Mouse (Mus musculus) CD4-positive, CD25-positive, alpha-beta regulatory T cell, adult 2 months (primary cell): ENCODE data around the gene Rad51b.
A peak's percentile ranks its signal among the peaks of the same experiment; 100 is the strongest.

Experiments used
- DNase-seq: peaks from one replicate; pipeline ENCODE4 v3.0.0-alpha.2; 2012; ENCODE audit warnings: low read depth, low spot score

The Rad51b gene

DNA sequence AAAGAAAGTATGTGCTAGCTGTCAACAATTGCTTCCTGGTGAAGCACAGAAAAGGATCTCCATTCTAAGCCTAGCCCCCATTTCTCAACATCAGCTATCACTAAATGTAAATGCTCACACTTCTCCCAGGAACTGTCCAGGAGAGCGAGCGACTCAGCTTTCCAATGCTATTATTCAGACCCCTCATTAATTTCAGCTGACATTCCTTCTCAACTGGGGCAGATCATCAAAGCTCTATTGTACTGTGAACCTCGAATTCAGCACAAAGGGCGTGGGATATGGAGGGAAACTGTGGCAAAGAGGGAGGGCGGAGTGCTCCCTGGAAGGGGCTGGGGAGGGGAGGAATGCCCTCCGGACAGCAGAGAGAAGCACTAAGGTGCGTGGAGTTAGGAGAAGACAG, 528.8 kb downstream of the Rad51b start:
- no peak for DNase-seq

DNA sequence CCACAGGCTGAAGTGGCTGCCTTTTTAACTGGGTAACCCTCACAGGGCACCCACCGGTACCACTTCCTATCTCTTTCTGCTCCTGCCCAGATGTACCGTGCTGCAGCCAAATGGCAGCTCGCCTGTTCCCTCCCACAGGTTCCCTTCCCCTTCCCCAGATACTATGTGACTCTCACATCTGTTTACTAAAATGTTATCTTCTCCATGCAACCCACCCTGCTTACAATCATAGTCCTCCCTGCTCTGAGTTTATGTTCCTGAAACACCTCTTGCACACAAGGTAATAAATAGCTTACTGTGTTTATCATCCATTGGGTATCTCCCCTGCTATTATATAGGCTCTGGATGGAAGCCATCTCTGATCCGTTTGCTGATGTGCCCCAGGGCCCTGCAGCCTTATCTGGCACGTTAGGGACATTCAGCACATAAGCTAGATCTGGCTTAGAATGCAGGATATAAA, 530.2 kb downstream of the Rad51b start:
- no peak for DNase-seq

DNA sequence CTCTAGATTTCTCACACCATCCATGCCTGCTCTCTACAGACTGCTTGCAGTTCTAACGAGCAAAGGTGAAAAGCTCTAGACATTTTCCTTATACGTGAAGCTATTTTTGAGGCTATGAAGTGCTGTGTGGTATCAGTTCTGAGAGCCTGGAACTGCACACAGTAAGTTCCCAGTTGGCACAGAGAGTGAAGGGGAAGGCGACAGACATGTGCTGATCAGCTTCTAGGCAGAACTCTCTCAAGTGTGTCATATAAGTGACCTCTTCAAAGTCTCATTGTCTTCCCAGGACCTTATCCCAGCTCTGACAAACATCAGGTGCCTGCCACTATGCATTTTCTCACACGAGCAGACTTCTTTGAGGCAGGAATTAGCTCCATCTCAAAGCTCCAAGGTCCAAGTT, 530.7 kb downstream of the Rad51b start:
- no peak for DNase-seq

DNA sequence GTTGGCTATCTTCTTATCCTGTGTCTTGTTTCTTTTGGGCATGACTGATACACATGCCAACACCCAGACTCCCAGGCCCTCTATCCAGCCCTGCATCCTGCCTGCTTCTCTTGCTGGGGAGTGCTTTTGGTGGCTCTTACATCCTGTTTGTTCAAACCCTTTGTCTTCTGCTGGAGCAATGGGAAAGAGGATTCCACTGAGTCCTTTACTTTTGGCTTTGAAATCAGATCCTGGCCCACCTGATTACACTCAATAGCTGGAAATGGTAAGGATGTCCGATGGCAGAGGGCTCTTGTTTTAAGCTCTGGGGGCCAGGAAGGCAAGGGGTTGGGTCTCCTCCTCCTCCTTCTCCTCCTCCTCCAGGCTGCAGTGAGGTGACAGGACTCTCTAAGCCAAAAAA, 533.6 kb downstream of the Rad51b start:
- DNase-seq, result no peak

DNA sequence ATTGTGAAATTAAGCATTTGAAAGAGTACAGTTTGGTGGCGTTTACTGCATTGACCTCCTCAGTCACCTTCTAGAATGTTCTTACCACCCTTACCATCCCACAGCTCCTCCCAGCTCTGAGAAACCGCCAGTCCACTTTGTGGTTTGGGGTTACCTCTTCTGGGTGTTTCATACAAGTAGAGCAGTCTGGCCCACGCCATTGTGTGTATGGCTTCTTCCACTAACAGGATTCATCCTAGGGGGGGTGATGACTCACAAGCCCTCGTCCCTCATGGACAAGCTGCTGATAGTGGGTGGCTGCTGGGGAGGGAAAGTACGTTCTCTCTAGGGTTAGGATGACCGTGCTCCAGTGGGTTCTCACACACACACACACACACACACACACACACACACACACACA, 535.5 kb downstream of the Rad51b start:
- DNase-seq, result no peak

DNA sequence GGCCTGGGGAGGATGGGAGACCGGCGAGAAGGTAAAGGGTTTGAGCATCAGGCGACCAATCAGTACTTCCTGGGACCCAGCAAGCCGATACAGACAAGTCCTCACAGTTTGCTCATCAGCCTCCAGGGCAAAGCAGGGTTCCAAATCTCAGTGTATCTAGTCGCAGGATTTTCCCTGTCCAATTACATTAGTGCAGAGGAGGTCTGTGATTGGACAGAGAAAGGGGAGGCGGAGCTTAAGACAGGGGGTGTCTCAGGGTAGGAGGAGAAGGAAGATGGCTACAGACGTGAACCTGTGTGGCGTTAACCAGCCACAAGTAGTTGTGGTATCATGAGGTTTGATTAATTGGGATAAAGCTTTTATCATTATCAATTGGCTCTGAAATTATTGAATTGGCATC, 538.4 kb downstream of the Rad51b start:
- DNase-seq, result no peak

DNA sequence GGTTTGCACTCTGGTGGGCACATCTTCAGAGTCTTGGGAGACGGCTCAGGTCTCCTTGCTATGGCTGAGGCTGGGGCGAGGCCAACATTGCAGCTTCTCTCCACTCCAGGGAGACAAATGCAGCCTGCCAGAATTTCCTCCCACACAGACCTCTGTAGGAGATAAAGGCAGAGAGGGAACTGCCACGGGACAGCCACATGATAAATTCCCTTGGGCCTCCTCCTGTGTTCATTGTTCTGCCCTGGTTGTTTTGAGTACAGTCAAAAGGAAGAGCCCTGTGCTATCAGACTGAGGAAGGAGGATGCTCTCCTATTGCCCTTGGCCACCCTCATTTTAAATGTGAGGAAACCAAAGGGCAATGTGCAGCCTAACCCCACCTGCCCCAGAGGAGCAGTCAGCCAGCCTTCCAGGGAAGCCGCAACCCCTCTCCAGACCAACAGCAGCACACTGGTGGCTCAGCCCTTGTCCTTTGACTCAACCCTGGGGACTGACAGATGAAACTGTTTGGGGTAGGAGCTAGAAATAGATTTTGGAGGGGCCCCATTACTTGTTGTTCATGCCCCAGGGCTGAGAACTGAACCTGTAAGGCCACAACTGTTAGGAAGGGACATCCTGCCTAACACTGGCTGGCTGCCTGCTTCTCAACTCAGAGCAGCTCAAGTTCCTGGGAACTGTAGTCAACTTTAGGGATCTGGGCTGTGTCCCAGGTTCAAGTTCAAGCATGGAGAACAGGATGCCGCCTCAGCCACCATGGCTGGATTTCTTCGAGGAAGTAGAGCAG, 541.3 kb downstream of the Rad51b start:
- no peak for DNase-seq

DNA sequence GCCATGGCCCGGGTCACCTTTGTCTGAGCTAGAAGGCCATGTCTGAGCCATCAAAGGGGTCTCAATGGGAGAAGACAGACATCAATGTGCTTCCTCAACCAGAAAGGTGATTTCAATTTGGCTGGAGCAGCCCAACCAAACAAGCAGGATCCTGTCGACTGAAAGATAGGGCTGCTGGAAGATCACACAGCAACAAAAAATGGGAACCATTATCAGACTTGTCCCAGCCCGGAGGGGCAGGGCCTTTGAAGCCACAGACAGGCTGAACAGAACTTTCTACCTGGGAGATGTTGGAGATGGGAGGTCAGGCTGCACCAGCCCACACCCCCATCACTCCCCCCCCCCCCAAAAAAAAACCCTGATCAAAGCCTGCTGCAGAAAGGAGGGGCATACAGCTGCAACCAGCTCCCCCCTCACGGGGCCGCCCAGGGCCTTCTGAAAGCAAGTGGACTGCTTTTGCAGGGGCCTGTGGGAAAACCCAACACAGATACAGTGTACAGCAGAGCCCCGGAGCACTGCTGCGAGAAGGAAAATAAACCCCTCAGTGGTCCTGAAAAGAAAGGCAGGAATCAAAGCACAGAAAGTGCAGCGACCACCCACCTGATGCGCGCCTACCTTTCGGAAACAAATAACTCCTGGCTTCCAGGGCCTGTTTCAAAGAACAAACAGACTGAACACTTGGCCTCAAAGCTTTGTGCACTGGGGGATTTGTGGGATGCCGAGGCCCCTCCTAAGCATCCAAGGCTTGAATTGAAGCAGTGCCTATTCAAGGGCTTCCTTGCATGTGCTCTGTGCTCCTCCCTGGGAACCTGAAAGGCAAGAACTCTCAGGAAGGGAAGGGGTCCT, 542.2 kb downstream of the Rad51b start:
- no peak for DNase-seq

DNA sequence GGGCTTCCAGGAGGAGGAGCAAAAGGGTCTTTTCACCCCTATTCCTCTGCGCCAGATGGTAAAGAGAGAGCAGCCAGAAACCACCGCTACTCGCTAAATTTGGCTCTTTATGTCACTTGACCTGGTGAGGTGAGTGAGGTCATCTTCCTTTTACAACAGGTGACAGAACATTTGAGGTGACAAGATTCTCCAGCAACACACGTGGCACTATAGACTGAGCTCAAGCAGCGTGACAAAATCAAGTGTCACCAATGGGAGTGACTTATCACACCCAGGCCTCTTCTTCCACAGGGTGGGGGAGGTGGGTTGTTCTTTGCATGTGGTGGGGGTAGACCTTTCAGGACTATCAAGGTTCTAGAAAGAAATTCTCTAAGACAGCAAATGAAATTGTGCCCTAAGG, 543.4 kb downstream of the Rad51b start:
- peak; percentile 17 for DNase-seq

DNA sequence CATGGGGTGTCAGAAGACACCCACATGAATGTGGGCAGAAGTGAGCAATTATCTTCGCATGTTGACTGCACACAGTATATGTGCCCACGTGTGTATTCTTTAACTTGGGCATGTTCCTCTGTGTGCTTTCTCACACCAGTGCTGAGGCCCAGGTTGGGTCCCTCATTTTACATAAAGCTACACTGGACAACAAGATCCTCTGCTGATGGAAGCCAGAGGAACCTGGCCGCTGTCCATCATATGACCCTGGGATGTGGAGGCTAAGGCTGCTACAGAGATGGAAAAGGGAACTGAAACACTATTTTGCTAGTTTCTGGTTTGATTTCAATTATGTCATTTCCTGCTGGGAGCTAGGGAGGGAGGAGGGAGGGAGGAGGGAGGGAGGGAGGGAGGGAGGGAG, 544.2 kb downstream of the Rad51b start:
- DNase-seq, result no peak

DNA sequence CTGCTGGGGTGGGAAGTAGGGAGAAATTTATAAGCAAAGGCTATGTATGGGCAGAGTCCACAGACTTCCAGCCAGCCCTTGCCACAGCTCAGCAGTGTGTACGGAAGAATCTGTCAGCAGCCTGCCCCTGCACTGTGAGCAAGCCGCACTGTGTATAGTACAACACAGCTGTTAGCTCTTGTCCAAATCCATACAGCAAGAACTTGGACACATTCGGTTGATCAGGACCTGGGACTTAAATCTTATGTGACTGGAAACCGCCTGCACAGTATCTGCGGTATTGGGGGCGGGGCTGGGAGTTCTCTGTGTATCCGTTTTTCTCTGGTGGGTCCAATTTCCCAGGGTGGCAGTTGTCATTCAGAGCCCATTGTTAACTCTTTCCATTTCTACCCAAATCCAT, 545.2 kb downstream of the Rad51b start:
- peak; percentile 48 for DNase-seq

DNA sequence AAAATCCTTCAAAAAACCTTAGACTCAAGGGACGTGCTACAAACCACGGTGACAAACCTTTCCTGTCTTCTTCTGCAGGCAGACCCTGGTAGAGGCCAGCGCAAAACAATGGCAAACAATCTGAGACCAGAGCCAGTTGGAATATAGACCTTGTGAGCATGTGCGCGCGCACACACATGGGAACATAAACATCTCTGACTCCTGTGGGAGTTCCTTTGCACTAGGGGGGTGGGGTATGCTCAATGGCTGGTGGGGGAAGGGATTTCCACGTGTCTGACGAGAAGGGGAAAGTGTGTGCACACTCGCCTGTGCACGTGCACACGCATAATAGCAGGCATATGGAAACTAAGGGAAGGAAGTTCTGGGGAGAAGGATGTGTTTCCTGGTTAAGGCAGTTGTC, 545.9 kb downstream of the Rad51b start:
- DNase-seq, result peak; percentile 17

DNA sequence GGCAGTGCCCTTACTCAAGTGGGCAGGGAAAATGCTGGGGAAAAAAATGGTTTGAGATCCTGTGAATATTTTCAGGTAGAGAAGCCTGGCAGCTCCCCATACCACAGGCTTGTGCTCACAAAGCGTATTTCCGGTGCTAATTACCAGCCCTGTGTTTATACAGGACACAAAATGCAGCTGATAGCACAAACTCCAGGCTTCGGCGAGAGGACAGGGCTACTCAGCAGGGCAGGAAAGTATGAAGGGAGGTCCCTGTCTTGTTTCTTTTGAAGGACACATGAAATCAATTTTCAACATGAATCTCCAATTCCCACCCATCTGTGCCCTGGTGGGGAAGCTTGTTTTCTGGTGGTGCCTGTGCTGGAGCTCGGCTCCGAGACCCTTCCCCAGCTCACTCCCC, 546.4 kb downstream of the Rad51b start:
- peak; percentile 22 for DNase-seq

DNA sequence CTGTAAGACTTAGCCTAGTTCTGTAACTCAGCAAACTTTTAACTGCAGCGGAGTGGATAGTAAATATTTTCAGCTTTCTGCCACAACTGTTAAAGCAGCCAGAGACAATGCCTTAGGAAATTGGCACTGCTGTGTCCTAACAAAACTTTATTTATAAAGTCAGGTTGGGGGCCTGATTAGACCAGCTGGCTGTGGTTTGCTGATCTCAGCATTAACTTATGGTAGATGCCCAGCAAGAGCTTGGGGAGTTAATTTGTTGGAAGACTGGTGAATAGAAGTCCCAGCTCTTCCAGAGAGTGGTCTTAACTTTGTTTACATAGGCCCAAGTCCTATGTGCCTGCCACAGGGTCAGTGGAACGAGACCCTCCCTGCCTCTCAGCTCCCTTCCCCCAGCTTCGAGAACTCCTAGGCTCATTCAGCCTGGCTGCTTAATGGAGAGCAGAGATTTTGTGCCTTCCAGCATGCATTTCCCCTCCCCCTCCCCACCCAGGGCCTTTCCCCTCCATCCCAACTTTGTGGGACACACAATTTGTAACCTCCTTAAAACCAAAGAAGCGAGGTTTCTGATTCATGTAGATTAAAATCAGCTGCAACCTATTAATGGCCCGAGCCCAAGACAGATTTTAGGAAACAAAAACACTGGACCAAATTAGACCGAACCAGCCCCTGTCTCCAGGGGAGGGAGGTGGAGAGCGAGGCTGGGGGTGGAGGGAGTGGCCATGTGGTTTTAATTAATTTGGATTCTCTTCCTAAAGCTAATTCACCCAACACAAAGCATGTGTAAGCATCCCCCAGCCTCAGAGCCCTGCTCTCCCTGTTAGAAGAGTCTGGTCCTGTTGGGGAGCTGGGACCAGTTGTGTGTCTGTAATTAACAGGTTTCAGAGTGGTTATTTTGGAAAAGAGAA, 549.4 kb downstream of the Rad51b start:
- no peak for DNase-seq

DNA sequence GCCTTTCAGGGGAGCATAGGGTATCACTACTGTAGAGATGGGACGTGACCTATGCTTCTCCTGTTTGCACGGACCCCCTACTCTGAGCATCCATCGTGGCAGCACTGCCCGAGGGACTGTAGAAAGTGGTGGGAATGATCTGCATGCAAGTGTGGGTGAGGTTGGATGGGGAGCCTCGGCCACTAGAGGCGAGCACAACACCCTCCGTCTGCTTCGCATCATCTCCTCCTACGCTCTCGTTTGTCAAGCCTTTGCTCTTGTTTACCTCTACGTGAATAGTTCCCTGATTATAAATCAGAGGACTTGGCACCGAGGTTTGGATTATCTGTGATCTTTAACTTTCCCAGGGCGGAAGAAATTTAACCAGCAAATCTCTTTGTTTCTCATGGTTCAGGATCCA, 551.5 kb downstream of the Rad51b start:
- DNase-seq, result no peak

DNA sequence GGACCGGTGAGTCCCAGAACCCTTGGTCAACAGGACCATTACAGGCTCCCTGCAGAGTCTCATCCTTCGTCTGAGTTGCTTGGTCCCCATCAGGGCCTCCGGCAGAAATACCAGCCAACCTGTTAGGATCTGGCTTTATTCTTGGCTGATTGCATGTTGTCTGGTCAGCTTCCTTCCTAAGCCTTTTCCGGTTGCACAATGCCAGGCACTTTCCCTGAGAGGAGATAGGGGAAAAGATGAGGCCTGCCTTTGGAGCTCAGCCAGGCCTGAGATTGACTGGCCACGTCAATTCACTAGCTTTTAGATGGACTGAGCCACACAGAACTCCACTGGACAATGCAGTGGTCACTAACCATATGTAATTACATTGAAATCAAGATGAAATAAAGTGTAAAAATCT, 552.9 kb downstream of the Rad51b start:
- DNase-seq, result no peak

DNA sequence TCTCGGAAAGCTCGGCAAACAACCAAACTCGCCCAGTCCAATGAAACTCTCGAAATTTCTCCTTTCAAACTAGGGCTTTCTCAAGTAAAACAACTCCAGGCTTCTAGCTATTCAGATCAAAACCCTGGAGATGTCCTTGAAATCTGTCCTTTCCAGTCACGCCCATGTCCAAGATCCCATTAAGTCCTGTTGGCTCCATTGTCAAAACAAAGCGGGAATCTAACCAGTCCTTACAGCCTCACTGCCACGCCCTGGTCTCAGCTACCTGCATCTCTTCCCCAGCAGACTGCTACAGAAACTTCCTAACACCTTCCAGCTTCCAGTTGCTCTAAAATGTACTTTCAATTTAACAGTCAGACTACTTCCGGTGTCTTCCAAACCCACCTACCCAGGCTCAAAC, 554.8 kb downstream of the Rad51b start:
- DNase-seq, result no peak

DNA sequence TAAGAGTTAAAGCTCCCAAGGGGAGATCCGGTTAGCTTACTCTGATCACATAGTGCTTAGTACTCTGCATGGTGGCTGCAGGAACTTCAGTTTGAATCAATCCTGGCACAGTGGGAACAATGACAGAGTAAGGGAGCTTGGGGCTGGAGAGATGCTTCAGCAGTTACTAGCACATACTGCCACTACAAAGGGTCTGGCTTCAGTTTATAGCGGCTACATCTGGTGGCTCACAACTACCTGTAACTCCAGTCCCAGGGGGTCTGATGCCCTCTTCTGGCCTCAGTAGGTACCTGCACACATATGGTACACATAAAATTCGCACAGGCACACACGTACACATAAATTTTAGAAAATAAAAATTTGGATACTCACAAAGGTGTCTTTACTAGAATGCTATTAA, 555.5 kb downstream of the Rad51b start:
- no peak for DNase-seq

DNA sequence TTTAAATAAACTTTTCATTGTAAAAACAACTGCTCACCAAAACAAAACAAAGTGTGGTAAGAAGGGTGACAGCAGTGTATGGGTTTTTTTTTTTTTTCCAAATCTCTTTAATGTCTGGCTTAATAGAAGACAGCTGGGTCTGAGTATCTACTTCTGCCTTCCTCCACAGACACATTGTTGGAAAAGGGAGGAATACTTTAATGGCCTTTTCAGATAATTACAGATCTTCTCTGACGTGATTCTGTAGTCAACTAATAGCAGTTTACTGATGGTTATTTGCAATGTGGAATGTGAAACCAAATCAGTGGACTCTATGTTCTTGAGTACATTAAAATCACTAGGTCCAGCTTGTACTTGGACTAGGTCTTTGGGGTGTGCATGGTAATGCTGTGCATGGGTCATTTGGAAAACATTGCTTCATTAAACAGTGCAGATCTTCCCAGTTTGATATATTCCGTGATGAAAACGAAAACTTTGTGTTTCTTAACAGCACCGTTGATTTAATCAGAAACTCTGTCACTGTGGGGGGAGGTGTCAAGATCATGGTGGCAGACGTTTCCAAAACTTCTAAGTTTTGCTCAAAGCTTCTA, 556.9 kb downstream of the Rad51b start:
- DNase-seq, result no peak

DNA sequence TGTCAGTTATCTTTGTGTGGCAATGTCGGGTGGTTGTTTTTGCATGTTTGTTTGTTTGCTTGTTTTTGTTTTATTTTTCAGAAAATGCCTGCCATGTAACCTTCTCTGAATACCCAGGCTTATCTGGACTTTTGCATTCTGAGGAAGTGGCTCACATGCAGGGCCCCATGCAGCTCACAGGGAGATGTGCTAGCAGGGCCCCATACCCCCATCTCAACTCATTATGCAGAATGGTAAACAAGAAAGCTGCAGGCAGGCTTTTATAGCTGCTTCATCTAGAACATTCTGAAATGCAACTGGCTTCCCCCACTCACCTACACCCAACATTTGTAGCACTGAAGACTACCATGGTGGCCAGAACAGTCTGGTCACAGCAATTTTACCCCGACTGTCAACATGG, 557.4 kb downstream of the Rad51b start:
- peak; percentile 35 for DNase-seq

DNA sequence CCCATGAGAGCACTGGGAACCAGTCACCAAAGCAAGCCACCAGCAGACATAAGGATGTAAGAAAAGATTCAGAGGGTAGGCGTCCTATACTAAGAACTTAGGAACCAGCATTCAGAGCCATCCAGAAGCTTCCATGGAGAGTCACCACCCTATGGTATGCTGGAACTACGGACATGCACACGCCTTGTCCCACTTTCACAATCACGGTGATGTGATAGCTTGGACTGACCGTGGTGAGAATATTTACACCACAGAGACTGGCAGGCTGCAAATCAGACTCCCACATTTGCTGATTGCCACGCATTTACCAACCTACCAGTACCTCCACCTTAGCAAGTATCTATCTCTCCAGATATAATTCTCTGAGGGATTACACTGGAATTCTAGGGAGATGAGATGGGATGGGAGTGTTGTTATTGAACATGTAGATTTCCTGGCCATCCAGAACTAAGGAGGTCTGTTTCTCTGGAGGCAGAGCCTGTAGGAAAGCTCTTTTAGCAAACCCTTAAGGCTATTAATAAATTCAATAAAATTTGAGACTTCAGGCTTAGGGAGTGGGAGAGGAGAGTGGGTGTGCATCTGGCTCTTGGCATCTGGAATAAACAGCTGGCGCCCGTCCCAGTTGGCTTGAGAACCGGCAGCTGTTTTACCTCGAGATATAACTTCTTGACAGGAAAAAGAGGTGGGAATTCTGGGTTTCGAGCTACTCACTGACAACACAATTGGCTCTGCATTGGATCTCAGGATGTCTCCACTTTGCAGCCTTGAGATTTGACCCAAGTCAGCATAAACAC, 559.2 kb downstream of the Rad51b start:
- DNase-seq, result no peak
